Mouse (Mus musculus): Measurements from ENCODE around the gene Fancm. TPM values are rescaled to one million over a fixed set of nuclear protein-coding genes. Genes with fewer than 3 reads are reported as not detected.
A peak's percentile ranks its signal among the peaks of the same experiment; 100 is the strongest.
"Not testable (repeated sequence)": the region's sequence is repeated elsewhere in the genome, so short reads cannot be mapped to it uniquely, and the experiment has no call there.

Gene Fancm
- total RNA-seq, 1 experiment: 45.6 TPM

DNA sequence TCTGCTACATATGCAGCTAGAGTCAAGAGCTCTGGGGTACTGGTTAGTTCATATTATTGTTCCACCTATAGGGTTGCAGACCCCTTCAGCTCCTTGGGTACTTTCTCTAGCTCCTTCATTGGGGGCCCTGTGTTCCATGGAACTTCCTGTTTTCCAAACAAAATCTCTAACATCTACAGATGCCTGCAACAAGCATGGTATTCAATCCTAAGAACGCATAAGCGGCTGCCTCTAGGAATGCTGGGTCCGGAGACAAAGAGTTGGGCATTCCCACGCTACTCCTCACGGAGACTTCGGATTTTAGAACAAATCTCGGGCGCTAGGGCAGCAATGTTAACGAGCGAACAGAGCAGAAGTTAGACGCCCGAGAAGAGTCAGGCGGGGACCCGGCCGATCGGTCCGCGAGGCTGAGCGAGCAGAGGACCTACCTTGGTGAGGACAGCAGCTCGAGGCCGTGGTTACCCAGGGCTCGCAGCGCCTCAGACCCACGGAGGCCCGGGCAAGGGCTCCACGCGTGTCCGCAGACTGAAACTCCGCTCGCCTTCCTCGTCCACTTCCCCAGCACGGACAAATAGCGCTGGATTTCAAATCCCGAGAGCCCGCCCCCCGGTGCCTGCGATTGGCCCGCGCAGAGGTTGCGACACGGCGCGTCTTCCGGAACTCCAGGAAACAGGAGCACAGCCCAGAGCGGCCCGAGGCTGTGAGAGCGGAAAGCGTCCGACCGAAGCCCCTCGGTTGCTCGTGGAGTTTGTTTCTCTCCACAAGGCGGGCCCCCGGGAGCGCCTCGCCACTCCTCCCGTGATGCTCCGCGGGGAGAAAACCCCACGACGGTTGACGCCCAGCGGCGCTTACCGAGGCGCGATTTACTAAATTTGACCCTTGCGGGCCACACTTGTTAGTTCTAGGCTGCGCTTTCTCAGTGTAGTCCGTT lies 96.9 kb downstream of the Fancm start, which contains the start of gene Mis18bp1:
Gene Mis18bp1 (minus strand): TSS at position 584 of the 931 bp plus-strand sequence.
- DNase-seq (ENCODE audit: low read depth, low spot score): peak; percentile 92
- Histone ChIP-seq H3K27ac (ENCODE audit: insufficient read depth, low read depth, low read length, poor library complexity, severe bottlenecking) (peak within 1 kb of the TSS; percentile 90), H3K9me3 (ENCODE audit: control insufficient read depth, insufficient read depth, low read depth, low read length) (no peaks in the 10 kb centered on the region), H3K4me1 (ENCODE audit: control insufficient read depth in 2 of 2, insufficient read depth in 2 of 2, low read length in 2 of 2, poor library complexity in 1 of 2) (peaks cover 8% of the 10 kb centered on the region in 2 experiments; a peak in 3 of 4 replicates), H3K36me3 (ENCODE audit: control insufficient read depth, insufficient read depth, low read length, poor library complexity, severe bottlenecking) (no peaks in the 10 kb centered on the region), H3K4me3 (ENCODE audit: insufficient read depth in 1 of 2, low read depth in 1 of 2, low read length in 2 of 2, poor library complexity in 1 of 2, severe bottlenecking in 1 of 2) (peak within 1 kb of the TSS; percentile 91 to 99), H3K9ac (ENCODE audit: insufficient read depth, low read depth, low read length, poor library complexity, severe bottlenecking) (peak within 1 kb of the TSS; percentile 97)
- TF ChIP-seq HCFC1 (IDR thresholded peaks at IDR 0.05; ENCODE audit: borderline replicate concordance, insufficient read depth, low read length): peak; percentile 84
- no peak for TF ChIP-seq ZC3H11A (IDR thresholded peaks at IDR 0.05; ENCODE audit: borderline replicate concordance, low read depth, low read length)
- in situ Hi-C loops (cut with MboI; ENCODE audit: low sequenced_read_pairs in 2 of 2, unreplicated experiment in 2 of 2): no loop called here

DNA sequence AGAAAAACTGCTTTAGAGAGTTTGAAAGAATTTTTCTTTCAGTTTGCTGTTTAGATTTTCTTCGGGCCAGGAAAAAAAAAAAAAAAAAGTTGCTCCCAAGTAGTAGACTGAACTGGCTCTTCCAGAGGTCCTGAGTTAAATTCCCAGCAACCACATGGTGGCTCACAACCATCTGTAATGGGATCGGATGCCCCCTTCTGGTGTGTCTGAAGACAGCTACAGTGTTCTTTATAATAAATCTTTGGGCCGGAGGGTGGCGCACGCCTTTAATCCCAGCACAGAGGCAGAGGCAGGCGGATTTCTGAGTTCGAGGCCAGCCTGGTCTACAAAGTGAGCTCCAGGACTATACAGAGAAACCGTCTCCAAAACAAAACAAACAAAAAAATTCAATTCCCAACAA lies 97.6 kb downstream of the Fancm start:
- H3K9me3 ChIP-seq (ENCODE audit: control insufficient read depth, insufficient read depth, low read depth, low read length); in situ Hi-C loops (cut with MboI; ENCODE audit: low sequenced_read_pairs in 2 of 2, unreplicated experiment in 2 of 2); DNase-seq (ENCODE audit: low read depth, low spot score); H3K4me1 ChIP-seq (ENCODE audit: control insufficient read depth in 2 of 2, insufficient read depth in 2 of 2, low read length in 2 of 2, poor library complexity in 1 of 2); H3K36me3 ChIP-seq (ENCODE audit: control insufficient read depth, insufficient read depth, low read length, poor library complexity, severe bottlenecking): not testable (repeated sequence)
- Histone ChIP-seq H3K9ac (ENCODE audit: insufficient read depth, low read depth, low read length, poor library complexity, severe bottlenecking) (peak overlapping the region; percentile 71; the same call in 1 of the 2 replicates), H3K4me3 (ENCODE audit: insufficient read depth in 1 of 2, low read depth in 1 of 2, low read length in 2 of 2, poor library complexity in 1 of 2, severe bottlenecking in 1 of 2) (peak overlapping the region; percentile 91 to 99), H3K27ac (ENCODE audit: insufficient read depth, low read depth, low read length, poor library complexity, severe bottlenecking) (peak overlapping the region; percentile 90; the same call in 1 of the 2 replicates)
- TF ChIP-seq ZNF384 (IDR thresholded peaks at IDR 0.05; ENCODE audit: low read depth, low read length): peak; percentile 89

DNA sequence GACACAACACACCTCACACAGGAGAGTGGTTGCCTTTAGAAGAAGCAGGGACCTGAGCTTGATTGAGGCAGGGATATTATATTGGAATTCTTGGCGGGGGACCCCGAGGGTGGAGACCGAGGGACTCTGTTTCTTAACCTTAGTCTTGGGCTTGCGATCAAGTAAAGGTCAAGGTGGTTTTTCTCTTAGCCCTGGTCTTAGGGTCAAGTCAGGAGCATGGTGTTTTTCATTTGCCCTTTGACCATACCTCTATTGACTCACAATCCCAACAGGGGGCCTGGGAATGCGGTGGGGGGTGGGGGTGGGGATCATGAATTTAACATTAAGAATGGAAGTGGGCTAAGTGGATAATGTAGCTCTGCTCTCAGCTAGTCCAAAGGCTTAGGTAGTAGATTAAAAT lies 98.3 kb downstream of the Fancm start:
- in situ Hi-C loops (cut with MboI; ENCODE audit: low sequenced_read_pairs in 2 of 2, unreplicated experiment in 2 of 2): no loop called here
- H3K9me3 ChIP-seq (ENCODE audit: control insufficient read depth, insufficient read depth, low read depth, low read length): no peaks in the 10 kb centered on the region
- peak overlapping the region in 1 of 2 experiments; percentile 99; a peak in 2 of 4 replicates for H3K4me3 ChIP-seq (ENCODE audit: insufficient read depth in 1 of 2, low read depth in 1 of 2, low read length in 2 of 2, poor library complexity in 1 of 2, severe bottlenecking in 1 of 2)
- H3K4me1 ChIP-seq (ENCODE audit: control insufficient read depth in 2 of 2, insufficient read depth in 2 of 2, low read length in 2 of 2, poor library complexity in 1 of 2): peaks cover 8% of the 10 kb centered on the region in 2 experiments; a peak in 3 of 4 replicates
- no peak for DNase-seq (ENCODE audit: low read depth, low spot score)
- no peaks in the 10 kb centered on the region for H3K36me3 ChIP-seq (ENCODE audit: control insufficient read depth, insufficient read depth, low read length, poor library complexity, severe bottlenecking)
- TF ChIP-seq ZC3H11A (IDR thresholded peaks at IDR 0.05; ENCODE audit: borderline replicate concordance, low read depth, low read length): no peak
- TF ChIP-seq MAFK (IDR thresholded peaks at IDR 0.05; ENCODE audit: insufficient read depth, low read depth, low read length): no peak
- no peak for TF ChIP-seq HCFC1 (IDR thresholded peaks at IDR 0.05; ENCODE audit: borderline replicate concordance, insufficient read depth, low read length)
- no peak for TF ChIP-seq ZNF384 (IDR thresholded peaks at IDR 0.05; ENCODE audit: low read depth, low read length)
- TF ChIP-seq CHD2 (IDR thresholded peaks at IDR 0.05; ENCODE audit: low read depth, low read length): no peak
- peak overlapping the region; percentile 90; the same call in 1 of the 2 replicates for H3K27ac ChIP-seq (ENCODE audit: insufficient read depth, low read depth, low read length, poor library complexity, severe bottlenecking)
- H3K9ac ChIP-seq (ENCODE audit: insufficient read depth, low read depth, low read length, poor library complexity, severe bottlenecking): peak overlapping the region; percentile 10; the same call in 1 of the 2 replicates

Other genes starting within 250 kb of the Fancm start
- gene Gm527, start 157.7 kb upstream of the Fancm start, total RNA-seq (2012; rRNA removed): 4.1 and 5.9 TPM in 2 replicates
- gene Klhl28, start 110.1 kb upstream of the Fancm start, total RNA-seq (2012; rRNA removed): 9.4 and 10.9 TPM in 2 replicates
- gene Togaram1, start 109.8 kb upstream of the Fancm start, total RNA-seq (2012; rRNA removed): 28.7 and 31.8 TPM in 2 replicates
- 22.9 and 26.1 TPM in 2 replicates for gene Prpf39, start 39.3 kb upstream of the Fancm start, total RNA-seq (2012; rRNA removed)
- 214 and 281 TPM in 2 replicates for gene Fkbp3, start 1.6 kb upstream of the Fancm start, total RNA-seq (2012; rRNA removed)
- gene Mis18bp1, start 97.0 kb downstream of the Fancm start, total RNA-seq (2012; rRNA removed): 51.4 and 52.2 TPM in 2 replicates
- gene Wdr20rt, start 149.9 kb downstream of the Fancm start, total RNA-seq (2012; rRNA removed): 2.4 and 2.5 TPM in 2 replicates

All from ES-E14 (cell line).